Mouse (Mus musculus): ENCODE measurements around the gene Alk. TPM values are rescaled to one million over a fixed set of nuclear protein-coding genes. Genes with fewer than 3 reads are reported as not detected.

The Alk gene
- total and polyA plus RNA-seq, 3 experiments, result not detected

DNA sequence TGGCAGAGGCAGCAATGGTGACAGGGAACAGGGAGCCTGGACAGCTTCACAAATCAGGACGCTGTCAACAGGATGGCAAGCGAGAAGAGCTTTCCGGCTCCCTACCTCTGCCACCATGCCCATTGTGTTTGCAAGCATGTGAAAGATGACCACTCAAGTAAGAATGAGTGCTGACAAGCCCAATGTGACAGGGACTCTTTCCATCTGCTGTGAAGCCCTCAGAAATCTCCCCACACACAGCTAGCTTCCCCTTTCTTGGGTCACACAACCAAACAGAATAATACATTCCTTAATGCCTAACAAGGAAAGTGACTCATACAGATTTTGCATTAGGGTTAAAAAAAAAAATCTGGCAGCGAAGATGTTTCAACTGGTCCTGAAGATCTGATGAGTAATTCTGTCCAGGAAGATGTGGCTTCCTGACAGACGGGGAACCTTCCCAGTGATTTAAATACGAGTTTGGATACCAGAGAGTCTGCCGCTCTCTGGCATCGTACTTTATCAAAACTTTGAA is 329.0 kb downstream of the Alk start:
- H3K4me3 ChIP-seq (ENCODE audit: control insufficient read depth in 1 of 2, insufficient read depth in 1 of 2, low read depth in 2 of 2, low read length in 2 of 2), result no peak overlapping the region
- H3K9ac ChIP-seq (ENCODE audit: control insufficient read depth, low read depth, low read length, poor library complexity, severe bottlenecking), result no peak overlapping the region
- H3K36me3 ChIP-seq (ENCODE audit: control insufficient read depth in 1 of 2, insufficient read depth in 2 of 2, low read length in 2 of 2), result no peaks in the 10 kb centered on the region
- H3K79me2 ChIP-seq (ENCODE audit: control insufficient read depth, insufficient read depth, low read length, poor library complexity), result no peaks in the 10 kb centered on the region
- no peaks in the 10 kb centered on the region for H3K4me1 ChIP-seq (ENCODE audit: control insufficient read depth in 1 of 2, insufficient read depth in 2 of 2, low read length in 2 of 2)
- TF ChIP-seq ZMIZ1 (IDR thresholded peaks at IDR 0.05; ENCODE audit: low read depth, low read length) (no peak), JUND (IDR thresholded peaks at IDR 0.05; ENCODE audit: low read depth, low read length) (no peak), TAL1 (IDR thresholded peaks at IDR 0.05; ENCODE audit: low read length) (no peak), TCF12 (IDR thresholded peaks at IDR 0.05; ENCODE audit: low read depth, low read length) (no peak), ZKSCAN1 (IDR thresholded peaks at IDR 0.05; ENCODE audit: low read depth, low read length) (no peak)
- no peak for DNase-seq (ENCODE audit: low read depth, low spot score)
- H3K27me3 ChIP-seq (ENCODE audit: control insufficient read depth in 1 of 2, insufficient read depth in 2 of 2, low read length in 2 of 2), result no peaks in the 10 kb centered on the region
- no peak overlapping the region for H3K27ac ChIP-seq (ENCODE audit: control insufficient read depth, low read depth, low read length)
- H3K9me3 ChIP-seq (replicated peaks; ENCODE audit: insufficient read depth, low read length), result no peaks in the 10 kb centered on the region

DNA sequence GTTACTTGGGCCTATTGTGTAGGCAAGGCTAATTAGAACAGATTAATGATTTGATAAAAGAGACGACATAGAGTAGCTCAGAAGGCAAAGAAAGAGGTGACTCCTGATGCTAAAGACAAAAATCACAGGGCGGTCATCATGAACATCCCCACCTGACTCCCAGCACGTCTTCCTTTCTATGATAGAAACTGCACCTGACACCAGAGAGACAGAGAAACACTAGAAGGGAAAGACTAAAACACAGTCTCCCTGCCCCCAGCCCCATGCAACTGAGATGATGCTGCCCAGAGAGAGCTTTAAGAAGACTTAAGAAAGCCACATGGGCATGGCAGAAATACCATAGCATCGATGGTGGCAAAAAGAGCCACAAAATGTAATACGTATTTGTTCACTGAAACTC is 330.2 kb downstream of the Alk start:
- Histone ChIP-seq H3K36me3 (ENCODE audit: control insufficient read depth in 1 of 2, insufficient read depth in 2 of 2, low read length in 2 of 2) (no peaks in the 10 kb centered on the region), H3K27me3 (ENCODE audit: control insufficient read depth in 1 of 2, insufficient read depth in 2 of 2, low read length in 2 of 2) (no peaks in the 10 kb centered on the region), H3K9ac (ENCODE audit: control insufficient read depth, low read depth, low read length, poor library complexity, severe bottlenecking) (no peak overlapping the region), H3K79me2 (ENCODE audit: control insufficient read depth, insufficient read depth, low read length, poor library complexity) (no peaks in the 10 kb centered on the region), H3K27ac (ENCODE audit: control insufficient read depth, low read depth, low read length) (no peak overlapping the region), H3K4me1 (ENCODE audit: control insufficient read depth in 1 of 2, insufficient read depth in 2 of 2, low read length in 2 of 2) (no peaks in the 10 kb centered on the region), H3K4me3 (ENCODE audit: control insufficient read depth in 1 of 2, insufficient read depth in 1 of 2, low read depth in 2 of 2, low read length in 2 of 2) (no peak overlapping the region), H3K9me3 (replicated peaks; ENCODE audit: insufficient read depth, low read length) (no peaks in the 10 kb centered on the region)
- no peak for TF ChIP-seq SMC3 (IDR thresholded peaks at IDR 0.05; ENCODE audit: low read depth, low read length)
- TF ChIP-seq ZNF384 (IDR thresholded peaks at IDR 0.05; ENCODE audit: low read depth, low read length), result no peak
- no peak for TF ChIP-seq HCFC1 (IDR thresholded peaks at IDR 0.05; ENCODE audit: low read depth, low read length)
- no peak for TF ChIP-seq ETS1 (IDR thresholded peaks at IDR 0.05; ENCODE audit: low read depth, low read length)
- no peak for TF ChIP-seq POLR2AphosphoS5 (IDR thresholded peaks at IDR 0.05; ENCODE audit: borderline replicate concordance, low read depth, low read length)
- no peak for TF ChIP-seq MXI1 (IDR thresholded peaks at IDR 0.05; ENCODE audit: low read depth, low read length)
- no peak for TF ChIP-seq MYC (IDR thresholded peaks at IDR 0.05; ENCODE audit: low read depth, low read length)
- no peak for TF ChIP-seq NRF1 (IDR thresholded peaks at IDR 0.05; ENCODE audit: insufficient read depth, low read depth, low read length, poor library complexity, severe bottlenecking)
- no peak for TF ChIP-seq ZMIZ1 (IDR thresholded peaks at IDR 0.05; ENCODE audit: low read depth, low read length)
- TF ChIP-seq POLR2AphosphoS2 (IDR thresholded peaks at IDR 0.05; ENCODE audit: low read length), result no peak
- TF ChIP-seq RAD21 (IDR thresholded peaks at IDR 0.05; ENCODE audit: low read depth, low read length), result no peak
- TF ChIP-seq TBP (IDR thresholded peaks at IDR 0.05; ENCODE audit: low read depth, low read length), result no peak
- no peak for TF ChIP-seq MEF2A (IDR thresholded peaks at IDR 0.05; ENCODE audit: extremely low read depth, insufficient replicate concordance, low read depth, low read length, poor library complexity, severe bottlenecking)
- TF ChIP-seq NELFE (IDR thresholded peaks at IDR 0.05; ENCODE audit: low read depth, low read length), result no peak
- no peak for TF ChIP-seq BHLHE40 (IDR thresholded peaks at IDR 0.05; ENCODE audit: borderline replicate concordance, low read depth, low read length)
- TF ChIP-seq TAL1 (IDR thresholded peaks at IDR 0.05; ENCODE audit: low read length), result no peak
- no peak for TF ChIP-seq GABPA (IDR thresholded peaks at IDR 0.05; ENCODE audit: low read depth, low read length)
- TF ChIP-seq CHD1 (IDR thresholded peaks at IDR 0.05; ENCODE audit: low read depth, low read length), result no peak
- no peak for DNase-seq (ENCODE audit: low read depth, low spot score)

All from MEL (cell line).